Mouse (Mus musculus) cortical plate, adult 2 months (tissue): ENCODE measurements around the gene Stxbp3.

ENCODE experiments used
- CTCF ChIP-seq: fragments of 200-500 bp; IDR thresholded peaks from 2 replicates; pipeline ENCODE4 v1.5.1; 2011; ENCODE audit warnings: mild to moderate bottlenecking, control low read depth, low read length; ENCODE audit not compliant: insufficient read depth; ENCODE audit errors: extremely low read depth
- POLR2A ChIP-seq: fragments of 200-500 bp; IDR thresholded peaks from 2 replicates; pipeline ENCODE4 v1.6.1; 2011; ENCODE audit warnings: mild to moderate bottlenecking, low read length, control low read depth; ENCODE audit not compliant: insufficient read depth; ENCODE audit errors: extremely low read depth

GRCm38 (mm10) chr3:108767416-108767815 lies 72.9 kb downstream of the Stxbp3 start:
- no peak for TF ChIP-seq POLR2A
- TF ChIP-seq CTCF: no peak
